Mouse (Mus musculus) midbrain, postnatal 0 days (tissue): ENCODE data around the gene Cadm1. TPM values are rescaled to one million over a fixed set of nuclear protein-coding genes. Genes with fewer than 3 reads are reported as not detected.

Experiments used
- ATAC-seq: fragments of 200-750 bp; cut with Nextera tagmentation; 2 replicates; pipeline ENCODE4 v1.8.0; 2017; ENCODE audit warnings: moderate number of reproducible peaks, mild to moderate bottlenecking, moderate TSS enrichment, moderate library complexity; ENCODE audit not compliant: low FRiP score
- DNase-seq: peaks from one replicate; pipeline ENCODE4 v3.0.0-alpha.2; 2015; ENCODE audit warnings: low spot score
- H3K27ac ChIP-seq: fragments of 300-500 bp; sonication (generic); 2 replicates; pipeline ENCODE4 v1.5.1; 2014; ENCODE audit warnings: low read depth, mild to moderate bottlenecking, low read length, mixed read lengths
- H3K27me3 ChIP-seq: fragments of 300-500 bp; sonication (generic); 2 replicates; pipeline ENCODE4 v1.6.1; 2014; ENCODE audit warnings: low read length, control low read depth, mixed read lengths; ENCODE audit not compliant: insufficient read depth
- H3K36me3 ChIP-seq: fragments of 300-500 bp; sonication (generic); 2 replicates; pipeline ENCODE4 v1.6.1; 2014; ENCODE audit warnings: low read length, control low read depth, mixed read lengths; ENCODE audit not compliant: insufficient read depth
- H3K4me1 ChIP-seq: fragments of 300-500 bp; sonication (generic); 2 replicates; pipeline ENCODE4 v1.6.1; 2014; ENCODE audit warnings: mild to moderate bottlenecking, control low read depth, antibody characterized with exemption, low read length, mixed read lengths; ENCODE audit not compliant: insufficient read depth
- H3K4me2 ChIP-seq: fragments of 300-500 bp; sonication (generic); 2 replicates; pipeline ENCODE4 v1.6.1; 2014; ENCODE audit warnings: low read depth, mild to moderate bottlenecking, low read length, mixed read lengths; ENCODE audit not compliant: poor library complexity, severe bottlenecking
- H3K4me3 ChIP-seq: fragments of 300-500 bp; sonication (generic); 2 replicates; pipeline ENCODE4 v1.5.1; 2014; ENCODE audit warnings: low read depth, mild to moderate bottlenecking, low read length, moderate library complexity
- H3K9ac ChIP-seq: fragments of 300-500 bp; sonication (generic); replicated peaks from 2 replicates; pipeline ENCODE4 v1.6.1; 2014; ENCODE audit warnings: mild to moderate bottlenecking, low read length, moderate library complexity, mixed read lengths; ENCODE audit not compliant: poor library complexity, severe bottlenecking
- H3K9me3 ChIP-seq: fragments of 300-500 bp; sonication (generic); 2 replicates; pipeline ENCODE4 v1.6.1; 2016; ENCODE audit warnings: low read length, control low read depth
- CTCF ChIP-seq: IDR thresholded peaks from 2 replicates; pipeline ENCODE4 v1.5.1; 2016; ENCODE audit warnings: antibody characterized with exemption, mild to moderate bottlenecking
- WGBS: fragments of 180-500 bp; shearing (Covaris S2); extraction: QIAGEN DNeasy Blood & Tissue Kit; methylation state at CpG from one replicate; pipeline ENCODE4 v1.1.7; 2014; 5-methylcytosine and 5-hydroxymethylcytosine counted together
- polyA plus RNA-seq: library from polyadenylated mRNA; unstranded; fragments of >200 nt; fragmentation: Nextera tagmentation; extraction: Ambion mirVana; gene quantifications from 2 replicates; pipeline ENCODE4 v1.2.1, GENCODE M21; 2015
- total RNA-seq: library from RNA; depleted of rRNA; stranded (reverse); fragments of >200 nt; gene quantifications from 2 replicates; pipeline ENCODE4 v1.2.3, GENCODE M21; 2014

Gene Cadm1
- total and polyA plus RNA-seq, 2 experiments from 2014 or later = 200 to 367 TPM

- Histone ChIP-seq H3K27ac (no peak overlapping the region), H3K9me3 (no peaks in the 10 kb centered on the region), H3K4me2 (no peak overlapping the region), H3K4me3 (no peak overlapping the region), H3K9ac (no peak overlapping the region), H3K36me3 (no peaks in the 10 kb centered on the region), H3K4me1 (peaks cover 12% of the 10 kb centered on the region; the same call in 1 of the 2 replicates), H3K27me3 (no peaks in the 10 kb centered on the region)
- no peak for ATAC-seq
- DNase-seq = no peak
- 77% methylated on average over 13 of the region's 13 CpGs for WGBS
- no peak for TF ChIP-seq CTCF
These were observed 235.3 kb downstream of the Cadm1 start for GRCm38 (mm10) chr9:47765323-47765722.

GRCm38 (mm10) chr9:47766342-47766741 is 236.4 kb downstream of the Cadm1 start:
- no peaks in the 10 kb centered on the region for H3K9me3 ChIP-seq
- 80% methylated on average over 10 of the region's 10 CpGs for WGBS
- peaks cover 12% of the 10 kb centered on the region; the same call in 1 of the 2 replicates for H3K4me1 ChIP-seq
- no peaks in the 10 kb centered on the region for H3K36me3 ChIP-seq
- no peak for DNase-seq
- H3K27ac ChIP-seq = no peak overlapping the region
- no peak overlapping the region for H3K9ac ChIP-seq
- no peak for TF ChIP-seq CTCF
- ATAC-seq = no peak
- no peaks in the 10 kb centered on the region for H3K27me3 ChIP-seq
- no peak overlapping the region for H3K4me2 ChIP-seq
- no peak overlapping the region for H3K4me3 ChIP-seq

GRCm38 (mm10) chr9:47770836-47771235 is 240.9 kb downstream of the Cadm1 start:
- 54% methylated on average over 11 of the region's 11 CpGs for WGBS
- no peak overlapping the region for H3K4me3 ChIP-seq
- TF ChIP-seq CTCF = no peak
- H3K27ac ChIP-seq = no peak overlapping the region
- H3K9ac ChIP-seq = no peak overlapping the region
- no peak for DNase-seq
- peak overlapping the region; percentile 9; the same call in 1 of the 2 replicates for H3K4me2 ChIP-seq
- no peak for ATAC-seq
- H3K36me3 ChIP-seq = no peaks in the 10 kb centered on the region
- no peaks in the 10 kb centered on the region for H3K9me3 ChIP-seq
- H3K4me1 ChIP-seq = no peaks in the 10 kb centered on the region; the same call in 1 of the 2 replicates
- no peaks in the 10 kb centered on the region for H3K27me3 ChIP-seq

- Histone ChIP-seq H3K9me3 (no peaks in the 10 kb centered on the region), H3K4me2 (no peak overlapping the region), H3K36me3 (no peaks in the 10 kb centered on the region), H3K4me1 (no peaks in the 10 kb centered on the region; the same call in 1 of the 2 replicates), H3K27ac (no peak overlapping the region; the same call in 1 of the 2 replicates), H3K27me3 (no peaks in the 10 kb centered on the region), H3K9ac (no peak overlapping the region), H3K4me3 (no peak overlapping the region)
- ATAC-seq (no peak), DNase-seq (no peak)
- WGBS = 79% methylated on average over 5 of the region's 5 CpGs
- TF ChIP-seq CTCF = no peak
These were observed 242.0 kb downstream of the Cadm1 start for GRCm38 (mm10) chr9:47771953-47772352.

GRCm38 (mm10) chr9:47772750-47773149 is 242.8 kb downstream of the Cadm1 start:
- Histone ChIP-seq H3K4me2 (no peak overlapping the region), H3K9ac (no peak overlapping the region), H3K27ac (no peak overlapping the region), H3K9me3 (no peaks in the 10 kb centered on the region), H3K27me3 (no peaks in the 10 kb centered on the region), H3K4me1 (no peaks in the 10 kb centered on the region; the same call in 1 of the 2 replicates), H3K4me3 (no peak overlapping the region), H3K36me3 (no peaks in the 10 kb centered on the region)
- ATAC-seq (no peak), DNase-seq (no peak)
- TF ChIP-seq CTCF = no peak
- 95% methylated on average over 6 of the region's 6 CpGs for WGBS

- Histone ChIP-seq H3K36me3 (no peaks in the 10 kb centered on the region), H3K4me2 (no peak overlapping the region), H3K27ac (no peak overlapping the region), H3K4me3 (no peak overlapping the region), H3K4me1 (no peaks in the 10 kb centered on the region), H3K9me3 (no peaks in the 10 kb centered on the region), H3K27me3 (no peaks in the 10 kb centered on the region), H3K9ac (no peak overlapping the region)
- ATAC-seq (no peak), DNase-seq (no peak)
- 64% methylated on average over 9 of the region's 9 CpGs for WGBS
- no peak for TF ChIP-seq CTCF
These were observed 247.3 kb downstream of the Cadm1 start for GRCm38 (mm10) chr9:47776941-47777919.
